Mouse (Mus musculus) frontal cortex, postnatal 36 days (tissue): ENCODE results near the gene Ank.
A peak's percentile ranks its signal among the peaks of the same experiment; 100 is the strongest.

Source experiments
- DNase-seq, 2 experiments: peaks; one replicate each; pipeline ENCODE4 v3.0.0; 2022; ENCODE audit warnings: low spot score in 2 of 2

Gene Ank

DNA sequence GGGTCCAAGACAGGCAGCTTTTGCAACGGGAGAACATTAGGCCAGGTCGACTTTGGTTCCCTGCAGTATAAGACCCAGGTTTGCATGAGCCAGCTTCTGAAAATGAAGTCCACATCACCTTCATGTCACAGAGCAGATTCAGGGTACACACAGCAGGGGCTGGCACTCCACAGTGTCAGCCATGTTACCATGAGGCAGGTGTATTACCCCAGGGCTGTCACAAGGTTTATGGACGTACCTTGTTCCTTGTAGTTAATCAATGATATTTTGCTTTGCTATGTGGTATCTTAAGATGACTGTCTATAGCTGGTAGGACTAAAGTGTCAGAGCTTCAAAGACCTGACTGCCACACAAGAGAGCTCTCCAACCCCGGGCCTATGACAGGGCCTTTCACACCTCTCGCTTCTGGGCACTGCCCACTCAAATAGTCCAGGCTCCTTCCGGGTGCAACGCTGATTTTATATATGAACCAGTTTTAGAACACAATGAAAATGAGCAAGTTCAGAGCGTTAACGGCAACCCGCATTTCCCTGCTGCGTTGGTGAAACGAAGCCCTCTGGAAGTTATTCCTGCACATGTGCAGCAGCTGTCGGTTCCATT lies 132.4 kb downstream of the Ank start:
- DNase-seq: no peak

DNA sequence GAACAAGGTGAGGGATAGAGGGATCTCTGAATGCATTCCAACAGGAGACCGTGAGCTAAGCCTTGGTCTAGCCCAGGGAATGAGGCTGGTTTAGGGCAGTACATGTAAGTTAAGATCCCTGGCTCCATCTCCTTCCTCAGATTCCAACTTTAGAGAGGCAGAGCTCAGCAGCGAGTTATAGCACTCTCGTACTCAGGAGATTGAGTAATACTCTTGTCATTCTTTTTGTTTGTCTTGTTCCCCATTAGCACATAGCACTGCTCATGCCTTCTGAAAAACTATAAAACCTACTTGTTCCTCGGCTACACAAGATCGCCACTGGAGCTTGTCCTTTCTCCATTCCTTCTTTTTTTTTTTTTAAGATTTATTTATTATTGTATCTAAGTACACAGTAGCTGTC lies 134.0 kb downstream of the Ank start:
- no peak for DNase-seq

DNA sequence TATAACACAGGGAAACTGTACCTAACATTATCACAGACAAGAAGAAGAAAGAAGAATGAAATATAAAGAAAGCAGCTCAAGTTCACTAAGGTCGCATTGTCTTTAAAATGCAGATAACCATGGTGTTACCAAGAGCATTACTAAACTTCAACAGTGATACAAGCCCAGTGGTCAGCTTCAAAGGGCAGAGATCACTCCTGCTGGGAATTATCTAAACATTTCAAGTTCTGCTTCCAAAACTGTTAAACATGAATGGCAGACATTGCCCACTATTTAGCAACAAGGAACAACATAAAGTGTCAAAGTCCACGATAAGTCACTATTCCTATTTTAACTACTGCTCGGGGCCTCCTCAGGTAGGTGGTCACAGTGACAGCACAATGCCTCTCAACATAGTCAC lies 138.1 kb downstream of the Ank start:
- DNase-seq: no peak

DNA sequence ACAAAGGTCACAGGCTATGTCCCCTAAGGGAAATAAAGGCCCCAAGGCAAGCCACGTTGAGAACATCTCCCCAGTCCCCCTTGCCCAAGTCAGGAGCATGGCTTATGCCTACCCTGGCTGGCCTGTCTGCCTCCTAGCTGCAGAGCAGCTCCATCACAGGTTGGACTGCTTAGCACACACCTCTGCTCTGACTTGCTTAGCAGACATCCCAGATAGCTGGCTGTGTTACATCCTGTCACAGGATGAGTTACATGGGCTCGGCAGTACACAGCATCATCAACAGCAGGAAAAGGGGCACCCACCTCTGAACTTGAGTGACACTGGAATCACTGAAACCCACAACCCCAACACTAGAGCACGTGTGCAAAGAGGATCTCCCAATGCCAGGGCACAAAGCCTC lies 138.8 kb downstream of the Ank start:
- no peak for DNase-seq

DNA sequence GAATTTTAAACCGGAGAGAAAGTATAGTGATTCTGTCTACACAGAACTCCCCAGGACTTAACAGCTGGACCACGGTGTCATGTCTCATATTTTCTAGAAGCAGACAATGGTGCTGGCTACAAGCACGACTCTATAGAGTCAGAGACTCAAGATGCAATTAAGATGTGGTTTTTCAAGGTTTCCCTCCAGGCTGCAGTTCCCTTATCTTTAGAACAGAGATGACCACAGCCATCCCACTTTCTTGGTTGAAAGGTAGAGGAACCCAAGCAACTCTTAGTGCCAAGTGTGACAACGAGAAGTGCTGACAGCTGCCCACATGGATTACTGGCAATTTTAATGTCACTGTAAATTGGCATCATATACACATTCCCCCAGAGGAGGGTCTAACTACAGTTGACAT lies 143.1 kb downstream of the Ank start:
- DNase-seq: no peak

DNA sequence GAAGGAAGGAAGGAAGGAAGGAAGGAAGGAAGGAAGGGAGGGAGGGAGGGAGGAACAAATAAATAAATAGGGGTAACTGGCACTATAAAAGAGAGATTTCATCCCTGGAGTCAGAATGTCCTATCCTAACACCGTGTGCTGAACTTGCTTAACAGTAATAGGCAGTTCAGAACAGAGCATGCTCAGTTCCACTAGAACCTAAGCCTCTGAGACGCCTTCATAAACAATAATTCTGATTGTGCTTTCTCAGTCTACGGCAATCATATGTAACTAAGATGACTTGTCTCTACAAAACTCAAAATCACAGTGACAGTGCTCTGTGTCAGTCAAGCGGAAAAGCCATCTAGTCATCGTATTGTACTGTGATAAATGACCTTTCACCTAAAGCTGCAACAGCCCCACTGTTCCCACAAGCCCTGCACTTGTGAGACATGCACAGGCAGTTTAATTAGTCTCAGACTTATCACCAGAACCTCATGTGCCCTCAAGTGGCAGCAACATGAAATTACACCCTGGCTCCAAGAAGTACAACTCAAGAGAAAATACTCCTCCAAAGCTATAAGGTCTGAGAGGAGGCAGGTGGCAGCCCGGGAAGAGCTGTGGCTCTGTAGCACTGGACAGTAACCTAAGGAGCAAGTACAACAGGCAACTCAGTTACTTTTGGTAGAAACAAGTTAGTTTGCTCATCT lies 146.2 kb downstream of the Ank start:
- peak in 1 of 2 experiments; percentile 82 for DNase-seq

DNA sequence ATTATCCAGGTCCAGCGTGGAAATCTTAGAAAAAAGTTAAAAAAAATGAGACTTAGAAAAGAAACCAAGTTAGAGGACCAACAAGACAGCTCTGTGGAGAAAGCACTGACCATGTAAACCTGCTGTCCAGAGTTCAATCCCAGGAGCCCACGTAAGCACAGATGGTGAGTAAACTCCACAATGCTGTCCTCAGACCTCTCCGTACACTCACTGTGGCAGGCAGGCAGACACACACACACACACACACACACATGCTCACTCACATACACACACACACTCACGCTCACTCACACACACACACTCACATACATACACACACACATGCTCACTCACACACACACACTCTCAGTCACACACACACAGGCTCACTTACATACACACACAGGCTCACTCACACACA lies 146.8 kb downstream of the Ank start:
- DNase-seq: no peak

DNA sequence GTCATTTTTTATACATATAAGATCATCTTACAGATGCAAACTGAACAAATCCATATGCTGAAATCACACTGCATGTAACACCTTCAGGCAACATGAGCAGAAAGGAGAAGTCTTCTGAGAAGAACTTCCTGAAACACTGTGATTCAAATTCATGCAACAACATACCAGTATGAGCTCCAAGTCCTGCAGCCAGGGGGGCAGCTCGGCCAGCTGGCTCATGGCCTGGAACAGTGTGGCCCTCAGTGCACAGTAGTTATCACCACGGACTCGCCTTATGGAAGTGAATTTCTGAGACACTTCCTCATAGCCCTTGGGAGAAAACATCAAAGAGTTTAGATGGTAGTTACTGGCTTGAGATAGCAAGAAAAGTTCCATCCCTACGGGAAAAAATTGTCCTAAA lies 149.7 kb downstream of the Ank start:
- DNase-seq: peak in 1 of 2 experiments; percentile 29

DNA sequence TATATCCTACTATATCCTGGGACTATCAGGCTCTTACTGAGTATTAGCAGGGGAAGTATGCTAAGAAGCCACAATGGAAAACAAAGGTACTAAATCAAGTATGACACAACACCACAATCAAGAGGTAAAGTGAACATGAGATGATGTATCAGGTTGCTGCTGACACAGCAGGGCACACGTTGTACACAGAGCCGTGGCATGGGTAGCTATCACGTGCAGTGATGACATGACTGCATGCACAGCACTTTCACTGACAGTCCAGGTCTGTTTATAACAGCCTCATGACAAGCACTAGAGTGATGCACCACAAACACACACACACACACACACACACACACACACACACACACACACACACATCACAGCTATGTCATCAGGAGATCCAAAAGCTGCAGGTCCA lies 150.8 kb downstream of the Ank start:
- no peak for DNase-seq

DNA sequence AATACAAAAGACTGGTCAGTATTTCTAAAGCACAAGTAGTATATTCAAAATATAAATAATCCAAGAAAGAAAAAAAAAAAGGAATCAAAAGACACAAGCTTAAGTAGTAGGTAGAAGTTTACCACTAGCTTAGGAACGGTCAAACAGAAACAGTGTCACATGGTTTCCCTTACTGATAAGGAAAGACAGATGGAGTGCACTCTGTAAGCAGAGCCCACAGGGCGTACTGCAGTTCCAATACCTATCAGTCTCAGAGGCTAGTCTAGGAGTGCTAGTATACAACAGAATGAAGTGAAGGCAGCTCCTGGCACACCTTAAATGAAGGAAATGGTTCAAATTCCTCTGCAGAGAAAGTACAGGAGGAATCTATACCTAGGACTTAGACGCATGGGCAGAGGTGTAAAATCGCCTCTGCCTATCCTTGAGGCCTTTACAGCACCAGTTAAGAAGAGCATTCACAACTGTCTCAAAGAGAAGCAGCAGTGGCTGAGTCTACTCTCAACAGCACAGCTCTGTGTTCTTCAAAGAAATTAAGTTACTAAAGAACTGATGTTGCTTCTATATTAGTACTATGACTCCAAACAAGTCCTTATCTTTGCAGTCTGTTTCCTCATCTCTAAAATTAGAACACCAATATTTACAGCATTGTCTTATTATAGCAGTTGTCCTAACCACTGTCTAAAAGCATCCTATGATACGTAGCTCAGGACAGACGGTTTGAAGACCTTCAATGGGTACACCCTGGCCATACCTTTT lies 152.5 kb downstream of the Ank start:
- no peak for DNase-seq

DNA sequence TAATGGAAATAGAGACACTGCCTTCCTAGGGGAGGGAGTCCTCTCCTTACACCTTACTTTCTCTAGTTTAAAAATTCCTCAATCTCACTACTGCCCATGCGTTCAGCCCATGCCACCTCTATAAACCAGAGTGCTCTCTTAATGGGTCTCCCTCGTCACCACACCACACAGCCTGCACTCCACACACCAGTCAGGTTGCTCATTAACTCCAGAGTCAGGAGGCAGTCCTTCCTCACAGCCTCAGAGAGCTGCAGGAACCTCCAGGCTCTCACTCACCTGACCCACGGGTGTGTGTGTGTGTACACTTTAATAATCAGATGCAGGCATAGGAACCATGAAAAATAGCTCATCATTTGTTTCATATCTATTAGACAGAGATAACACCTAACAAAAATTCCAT lies 153.2 kb downstream of the Ank start:
- DNase-seq: no peak

DNA sequence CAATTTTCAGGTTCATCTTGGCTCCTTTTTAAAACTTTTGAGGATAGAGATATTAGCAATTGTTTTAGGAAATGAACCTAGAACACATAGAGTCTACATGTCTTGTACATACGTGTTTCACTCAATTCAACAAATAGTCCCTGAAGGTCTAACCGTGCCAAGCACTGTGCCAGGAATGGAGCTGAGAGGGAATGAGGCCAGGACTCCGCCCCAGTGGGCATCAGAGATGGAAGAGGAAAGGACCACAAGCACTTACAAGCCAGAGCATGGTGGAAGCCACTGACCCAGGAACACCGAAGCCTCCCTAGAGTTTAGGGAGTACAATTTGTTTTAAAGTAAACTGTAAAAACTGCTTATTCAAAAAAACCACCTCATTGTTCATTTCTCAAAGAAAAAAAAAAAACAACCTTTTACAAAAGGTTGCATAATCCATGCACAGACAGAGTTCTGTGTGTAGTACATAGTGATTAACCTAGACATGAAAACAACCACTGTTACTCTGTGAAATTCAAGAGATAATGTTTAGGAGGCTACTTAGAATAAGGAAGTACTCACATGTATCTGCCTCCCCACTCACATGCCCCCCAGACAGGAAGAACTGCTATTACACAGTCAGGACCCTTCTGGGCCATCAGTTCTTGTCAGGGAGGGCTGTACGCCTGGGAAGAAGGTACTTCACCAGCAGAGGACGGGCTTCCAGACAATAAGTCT lies 154.2 kb downstream of the Ank start:
- DNase-seq: no peak

DNA sequence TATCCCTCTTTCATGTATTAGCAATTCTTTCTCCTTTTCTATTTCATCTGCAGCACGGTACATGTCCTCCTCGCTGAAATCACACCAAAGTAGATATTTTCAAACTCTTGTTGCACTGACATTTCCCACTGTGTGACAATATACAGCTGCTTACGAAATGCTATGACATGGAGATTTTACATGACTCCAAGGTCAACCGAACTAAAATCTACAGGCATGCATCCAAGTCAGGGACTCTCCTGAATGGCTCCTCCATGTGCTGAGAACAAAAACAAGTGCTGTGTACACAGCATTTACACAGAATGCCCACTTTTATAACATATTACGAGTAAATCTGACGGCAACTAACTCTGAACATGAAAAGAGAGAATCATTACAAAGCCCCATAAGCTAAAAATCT lies 156.8 kb downstream of the Ank start:
- no peak for DNase-seq

DNA sequence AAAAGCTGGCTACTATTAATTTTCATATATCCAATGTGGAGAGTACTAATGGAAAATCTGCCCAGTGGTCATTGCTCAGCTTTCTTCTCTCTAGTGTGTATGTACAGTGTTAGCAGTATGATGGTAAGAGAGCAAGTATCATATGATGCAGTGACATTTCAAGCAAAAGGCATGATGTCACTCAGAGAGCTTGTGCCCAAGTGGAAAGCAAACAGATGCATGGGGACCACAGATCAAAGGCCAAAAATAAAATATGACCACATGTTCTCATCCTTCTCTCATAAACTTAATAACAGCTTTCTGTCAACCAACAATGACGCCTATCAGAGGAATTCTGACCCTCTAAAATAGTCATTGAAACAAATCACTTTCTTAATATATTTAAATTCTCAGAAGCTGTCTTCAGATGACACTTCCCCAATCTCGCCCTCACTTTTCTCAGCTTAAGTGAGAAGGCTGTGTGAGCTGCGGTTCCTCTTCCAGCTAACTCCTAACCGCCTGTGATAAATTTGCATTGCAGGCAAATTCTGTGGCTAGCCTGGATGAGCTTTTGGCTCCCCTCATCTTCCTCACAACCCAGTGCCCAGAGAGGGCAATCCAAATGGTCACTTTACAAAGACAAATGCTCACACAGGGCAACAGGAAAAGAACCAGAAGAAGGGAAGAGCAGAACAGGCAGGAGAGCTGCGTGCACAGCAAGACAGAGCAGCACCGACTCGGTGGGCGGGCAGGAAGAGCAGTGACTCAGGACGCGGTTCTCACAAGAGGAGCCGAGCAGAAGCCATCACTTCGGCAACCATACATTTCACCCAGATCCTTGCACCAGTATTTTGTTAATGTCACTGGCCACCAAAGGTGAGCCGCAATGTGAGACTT lies 158.8 kb downstream of the Ank start:
- peak; percentile 58 to 59 for DNase-seq

DNA sequence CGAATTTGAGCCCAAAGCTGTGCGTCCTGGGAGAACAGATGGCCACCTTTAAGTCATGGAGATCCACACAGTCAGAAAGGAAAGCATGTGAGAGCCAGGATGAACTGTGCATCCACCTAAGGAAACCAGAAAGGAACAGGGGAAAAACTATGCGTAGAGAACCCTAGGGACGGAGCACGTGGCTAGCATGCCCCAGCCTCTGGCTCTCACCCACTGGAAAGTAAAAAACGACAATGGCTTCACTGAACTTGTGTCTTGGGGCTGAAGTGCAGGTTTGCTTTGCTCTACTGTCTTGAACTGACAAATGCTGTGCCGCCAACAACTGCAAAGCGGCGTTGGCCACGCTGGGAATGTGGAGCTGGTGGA lies 159.4 kb downstream of the Ank start:
- DNase-seq: no peak

DNA sequence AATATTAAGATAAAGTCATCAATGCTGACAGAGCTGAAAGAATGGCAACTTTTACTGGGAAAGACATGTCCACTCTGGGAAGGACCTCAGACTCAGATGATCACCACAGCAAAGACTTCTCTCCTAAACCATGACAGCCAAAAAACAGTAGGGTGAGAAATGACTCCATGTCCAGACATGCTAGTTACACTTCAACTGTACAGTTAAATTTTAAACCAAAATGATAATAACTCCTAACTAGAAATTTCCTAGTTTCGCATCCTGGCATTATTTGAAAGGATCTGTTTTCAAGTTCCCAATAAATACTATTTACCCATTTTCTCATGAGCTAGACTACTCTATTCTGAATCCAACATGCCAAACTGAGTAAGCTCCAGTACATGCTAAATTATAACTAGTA lies 159.8 kb downstream of the Ank start:
- no peak for DNase-seq

DNA sequence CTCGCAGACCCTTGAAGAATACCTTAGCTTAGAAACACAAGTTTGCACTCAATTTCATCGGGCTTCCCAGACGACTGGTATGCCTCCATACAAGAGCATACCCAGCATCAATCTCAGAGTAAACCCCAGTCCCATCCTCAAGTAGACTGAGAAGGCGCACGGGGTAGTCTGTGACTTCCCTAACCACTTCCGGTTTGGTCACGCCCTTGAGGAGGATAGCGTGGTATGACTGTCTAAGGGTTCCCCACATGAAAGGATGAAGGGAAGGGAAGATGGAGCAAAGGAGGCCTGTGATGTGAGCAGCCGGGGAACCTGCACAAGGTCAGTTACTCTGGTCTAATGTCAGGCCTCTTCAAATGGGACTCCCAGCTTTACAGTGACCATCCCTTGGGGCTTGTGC lies 161.3 kb downstream of the Ank start:
- DNase-seq: no peak

DNA sequence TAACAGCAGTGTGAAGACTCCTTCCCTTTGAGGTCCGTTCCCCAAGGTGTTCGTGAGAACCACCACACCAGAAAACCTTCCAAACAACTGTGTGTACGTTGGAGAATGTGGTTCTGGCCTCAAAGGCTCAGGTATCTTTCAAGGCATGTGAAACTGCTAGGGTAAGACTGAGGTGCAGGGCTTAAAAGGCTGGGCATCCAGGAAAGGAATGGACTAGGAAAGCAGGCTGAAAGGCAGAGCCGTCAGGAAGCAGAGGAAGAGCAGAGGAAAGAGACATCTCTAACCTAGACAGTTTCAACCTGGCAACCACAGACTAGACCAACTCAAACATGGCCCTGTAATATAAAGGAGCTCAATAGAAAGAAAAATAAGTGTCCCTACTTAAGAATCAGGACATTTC lies 162.6 kb downstream of the Ank start:
- DNase-seq: no peak

DNA sequence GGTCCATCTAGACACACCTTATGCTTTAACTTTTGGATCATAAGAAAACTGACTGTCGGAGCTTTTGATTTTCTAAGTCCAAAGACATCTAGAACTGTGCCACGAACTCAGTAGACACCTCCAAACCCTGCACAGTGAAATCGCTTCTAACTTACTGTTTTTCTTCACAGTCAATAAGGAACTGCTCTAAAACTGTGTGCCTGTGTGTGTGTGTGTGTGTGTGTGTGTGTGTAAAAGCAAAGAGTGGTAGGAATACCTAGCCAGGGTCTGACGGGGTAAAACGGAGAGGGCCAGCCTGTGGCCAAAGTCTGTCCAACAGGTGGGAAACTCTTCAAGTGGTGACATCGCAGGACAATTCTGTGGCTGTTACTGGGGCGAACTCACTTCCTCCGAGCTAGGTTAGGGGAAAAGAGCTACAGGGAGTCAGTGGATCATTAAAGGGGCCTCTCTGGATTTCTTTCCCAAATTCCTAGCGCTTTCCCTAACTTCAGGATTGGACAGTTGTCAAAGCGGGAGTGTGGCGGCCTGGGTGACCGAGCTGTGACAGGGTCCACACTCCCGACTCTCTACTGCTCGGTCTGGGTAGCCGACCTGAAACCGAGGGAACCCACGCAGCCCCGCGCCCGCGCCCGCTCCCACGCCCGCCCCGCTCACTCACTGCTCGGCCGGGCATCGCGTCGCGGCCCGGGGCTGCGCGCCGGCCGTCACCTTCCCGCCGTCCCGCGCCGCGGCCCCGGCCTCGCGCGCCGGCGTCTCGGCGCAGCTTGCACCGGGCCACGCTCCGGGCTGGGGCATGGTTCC lies 163.5 kb downstream of the Ank start:
- DNase-seq: no peak

DNA sequence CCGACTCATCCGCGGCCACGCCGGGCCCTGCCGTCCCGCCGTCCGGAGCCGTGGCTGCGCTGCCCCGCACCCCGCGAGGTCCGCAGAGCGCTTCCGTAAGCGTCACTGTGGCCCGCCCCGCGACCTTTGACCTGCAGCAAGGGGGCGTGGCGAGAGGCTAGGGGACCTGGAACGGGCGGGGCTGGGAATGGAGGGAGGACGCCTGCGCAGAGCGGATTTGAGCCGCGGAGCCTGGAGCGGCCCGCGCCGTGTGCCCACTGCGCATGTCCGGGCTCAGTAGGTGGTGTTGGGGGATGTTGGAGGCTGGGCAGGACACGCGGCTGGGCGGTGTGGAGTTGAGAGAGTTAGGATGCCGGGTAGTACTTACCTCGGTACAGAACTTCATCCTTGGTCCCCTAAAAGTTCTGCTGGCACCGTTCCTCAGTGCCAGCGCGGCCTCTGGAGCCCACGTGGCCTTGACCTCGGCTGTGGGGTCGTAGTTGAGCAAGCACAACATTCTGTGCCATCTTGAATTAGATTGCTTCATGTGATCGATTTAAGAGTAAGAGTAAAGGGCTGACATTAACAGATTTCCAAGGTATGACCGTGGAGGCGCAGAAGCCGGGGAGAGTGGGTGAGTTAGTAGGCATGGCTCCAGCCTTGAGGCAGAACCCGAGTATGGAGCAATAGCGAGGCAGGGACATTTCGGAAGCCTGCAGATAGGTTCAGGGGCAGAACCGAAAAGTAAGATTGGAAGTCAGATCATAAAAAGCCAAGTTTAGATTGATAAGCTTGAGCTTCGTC lies 164.3 kb downstream of the Ank start, which contains the start of gene Otulin:
Gene Otulin (minus strand): TSS at position 93 of the 783 bp plus-strand sequence.
- DNase-seq: peak; percentile 98
